Mouse (Mus musculus): ENCODE results near the gene Panx3. TPM values are rescaled to one million over a fixed set of nuclear protein-coding genes. Genes with fewer than 3 reads are reported as not detected.

Gene Panx3
- 0.79 and 3.0 TPM in 2 replicates for polyA plus RNA-seq (2016; fragmentation: Nextera tagmentation; extraction: Ambion mirVana)

- H3K36me3 ChIP-seq: no peaks in the 10 kb centered on the region
- H3K27me3 ChIP-seq: no peaks in the 10 kb centered on the region
- 68% methylated on average over 6 of the region's 6 CpGs for WGBS
- H3K9ac ChIP-seq: no peak within 1 kb of the TSS
- H3K4me3 ChIP-seq: no peak within 1 kb of the TSS
- H3K4me2 ChIP-seq (replicated peaks): no peak within 1 kb of the TSS
- ATAC-seq (ENCODE audit: low FRiP score): no peak
- no peak within 1 kb of the TSS for H3K27ac ChIP-seq
- no peaks in the 10 kb centered on the region for H3K9me3 ChIP-seq (replicated peaks)
- no peaks in the 10 kb centered on the region for H3K4me1 ChIP-seq
Measured at GRCm38 (mm10) chr9:37669115-37669514, at the start of gene Panx3. Gene Panx3, minus strand, starts transcription at chr9:37669235.

GRCm38 (mm10) chr9:37716150-37716549 is 47.1 kb upstream of the Panx3 start, which contains the start of gene Olfr160:
Gene Olfr160, minus strand, starts transcription at chr9:37716250.
- Histone ChIP-seq H3K36me3 (no peaks in the 10 kb centered on the region), H3K27ac (no peak within 1 kb of the TSS), H3K9me3 (replicated peaks) (no peaks in the 10 kb centered on the region), H3K27me3 (no peaks in the 10 kb centered on the region), H3K4me2 (replicated peaks) (no peak within 1 kb of the TSS), H3K4me1 (no peaks in the 10 kb centered on the region), H3K9ac (no peak within 1 kb of the TSS), H3K4me3 (no peak within 1 kb of the TSS)
- WGBS: 94% methylated on average over 1 of the region's 1 CpGs
- no peak for ATAC-seq (ENCODE audit: low FRiP score)

- H3K27me3 ChIP-seq: no peaks in the 10 kb centered on the region
- H3K9ac ChIP-seq: no peak overlapping the region
- no peak overlapping the region for H3K4me3 ChIP-seq
- H3K9me3 ChIP-seq (replicated peaks): no peaks in the 10 kb centered on the region
- H3K36me3 ChIP-seq: no peaks in the 10 kb centered on the region
- no peak overlapping the region for H3K27ac ChIP-seq
- no peaks in the 10 kb centered on the region for H3K4me1 ChIP-seq
- 53% methylated on average over 5 of the region's 5 CpGs for WGBS
- ATAC-seq (ENCODE audit: low FRiP score): no peak
- H3K4me2 ChIP-seq (replicated peaks): no peak overlapping the region
Measured at GRCm38 (mm10) chr9:37689970-37690686, 21.1 kb upstream of the Panx3 start.

GRCm38 (mm10) chr9:37687941-37688303 is 18.9 kb upstream of the Panx3 start:
- 43% methylated on average over 3 of the region's 3 CpGs for WGBS
- H3K9me3 ChIP-seq (replicated peaks): no peaks in the 10 kb centered on the region
- no peak overlapping the region for H3K27ac ChIP-seq
- ATAC-seq (ENCODE audit: low FRiP score): no peak
- no peak overlapping the region for H3K9ac ChIP-seq
- H3K27me3 ChIP-seq: no peaks in the 10 kb centered on the region
- no peaks in the 10 kb centered on the region for H3K36me3 ChIP-seq
- H3K4me1 ChIP-seq: no peaks in the 10 kb centered on the region
- no peak overlapping the region for H3K4me3 ChIP-seq
- H3K4me2 ChIP-seq (replicated peaks): no peak overlapping the region

- H3K36me3 ChIP-seq: no peaks in the 10 kb centered on the region
- no peak overlapping the region for H3K4me3 ChIP-seq
- H3K27ac ChIP-seq: no peak overlapping the region
- no peaks in the 10 kb centered on the region for H3K9me3 ChIP-seq (replicated peaks)
- no peak for ATAC-seq (ENCODE audit: low FRiP score)
- H3K4me2 ChIP-seq (replicated peaks): no peak overlapping the region
- H3K27me3 ChIP-seq: no peaks in the 10 kb centered on the region
- 77% methylated on average over 3 of the region's 3 CpGs for WGBS
- no peaks in the 10 kb centered on the region for H3K4me1 ChIP-seq
- H3K9ac ChIP-seq: no peak overlapping the region
Measured at GRCm38 (mm10) chr9:37687288-37687940, 18.4 kb upstream of the Panx3 start.

- Histone ChIP-seq H3K27me3 (no peaks in the 10 kb centered on the region), H3K36me3 (no peaks in the 10 kb centered on the region), H3K9me3 (replicated peaks) (no peaks in the 10 kb centered on the region), H3K9ac (no peak overlapping the region), H3K4me1 (no peaks in the 10 kb centered on the region), H3K4me3 (no peak overlapping the region), H3K27ac (no peak overlapping the region), H3K4me2 (replicated peaks) (no peak overlapping the region)
- WGBS: 93% methylated on average over 1 of the region's 1 CpGs
- no peak for ATAC-seq (ENCODE audit: low FRiP score)
Measured at GRCm38 (mm10) chr9:37681123-37681522, 12.1 kb upstream of the Panx3 start.

- no peak overlapping the region for H3K4me2 ChIP-seq (replicated peaks)
- no peak overlapping the region for H3K27ac ChIP-seq
- WGBS: 89% methylated on average over 4 of the region's 4 CpGs
- H3K27me3 ChIP-seq: no peaks in the 10 kb centered on the region
- no peaks in the 10 kb centered on the region for H3K4me1 ChIP-seq
- H3K36me3 ChIP-seq: no peaks in the 10 kb centered on the region
- ATAC-seq (ENCODE audit: low FRiP score): no peak
- H3K9ac ChIP-seq: no peak overlapping the region
- no peaks in the 10 kb centered on the region for H3K9me3 ChIP-seq (replicated peaks)
- no peak overlapping the region for H3K4me3 ChIP-seq
Measured at GRCm38 (mm10) chr9:37675287-37675686, 6.3 kb upstream of the Panx3 start.

- Histone ChIP-seq H3K4me2 (replicated peaks) (no peak overlapping the region), H3K9ac (no peak overlapping the region), H3K4me3 (no peak overlapping the region), H3K36me3 (no peaks in the 10 kb centered on the region), H3K27ac (no peak overlapping the region), H3K9me3 (replicated peaks) (no peaks in the 10 kb centered on the region), H3K4me1 (no peaks in the 10 kb centered on the region), H3K27me3 (no peaks in the 10 kb centered on the region)
- no peak for ATAC-seq (ENCODE audit: low FRiP score)
- WGBS: 92% methylated on average over 3 of the region's 3 CpGs
Measured at GRCm38 (mm10) chr9:37670261-37670660, 1.2 kb upstream of the Panx3 start.

- H3K4me3 ChIP-seq: no peak overlapping the region
- no peaks in the 10 kb centered on the region for H3K4me1 ChIP-seq
- 68% methylated on average over 4 of the region's 4 CpGs for WGBS
- H3K9ac ChIP-seq: no peak overlapping the region
- ATAC-seq (ENCODE audit: low FRiP score): no peak
- no peak overlapping the region for H3K4me2 ChIP-seq (replicated peaks)
- no peaks in the 10 kb centered on the region for H3K9me3 ChIP-seq (replicated peaks)
- H3K27me3 ChIP-seq: no peaks in the 10 kb centered on the region
- H3K36me3 ChIP-seq: no peaks in the 10 kb centered on the region
- H3K27ac ChIP-seq: no peak overlapping the region
Measured at GRCm38 (mm10) chr9:37669678-37670077, 643 bp upstream of the Panx3 start.

- Histone ChIP-seq H3K9me3 (replicated peaks) (no peaks in the 10 kb centered on the region), H3K36me3 (no peaks in the 10 kb centered on the region), H3K27me3 (no peaks in the 10 kb centered on the region), H3K9ac (no peak overlapping the region), H3K27ac (no peak overlapping the region), H3K4me2 (replicated peaks) (no peak overlapping the region), H3K4me1 (no peaks in the 10 kb centered on the region), H3K4me3 (no peak overlapping the region)
- ATAC-seq (ENCODE audit: low FRiP score): no peak
- WGBS: 82% methylated on average over 7 of the region's 7 CpGs
Measured at GRCm38 (mm10) chr9:37666045-37666444, 3.0 kb downstream of the Panx3 start.

GRCm38 (mm10) chr9:37664604-37665003 is 4.4 kb downstream of the Panx3 start:
- no peak for ATAC-seq (ENCODE audit: low FRiP score)
- Histone ChIP-seq H3K4me2 (replicated peaks) (no peak overlapping the region), H3K9me3 (replicated peaks) (no peaks in the 10 kb centered on the region), H3K27ac (no peak overlapping the region), H3K9ac (no peak overlapping the region), H3K4me3 (no peak overlapping the region), H3K27me3 (no peaks in the 10 kb centered on the region), H3K36me3 (no peaks in the 10 kb centered on the region), H3K4me1 (no peaks in the 10 kb centered on the region)
- WGBS: 75% methylated on average over 2 of the region's 2 CpGs

GRCm38 (mm10) chr9:37663210-37663609 is 5.8 kb downstream of the Panx3 start:
- H3K9me3 ChIP-seq (replicated peaks): no peaks in the 10 kb centered on the region
- WGBS: 84% methylated on average over 1 of the region's 1 CpGs
- H3K4me2 ChIP-seq (replicated peaks): no peak overlapping the region
- no peak overlapping the region for H3K9ac ChIP-seq
- no peaks in the 10 kb centered on the region for H3K36me3 ChIP-seq
- no peak for ATAC-seq (ENCODE audit: low FRiP score)
- H3K27me3 ChIP-seq: no peaks in the 10 kb centered on the region
- no peak overlapping the region for H3K4me3 ChIP-seq
- H3K4me1 ChIP-seq: no peaks in the 10 kb centered on the region
- H3K27ac ChIP-seq: no peak overlapping the region

GRCm38 (mm10) chr9:37659413-37659812 is 9.6 kb downstream of the Panx3 start:
- ATAC-seq (ENCODE audit: low FRiP score): no peak
- Histone ChIP-seq H3K9ac (no peak overlapping the region), H3K4me3 (no peak overlapping the region), H3K36me3 (peaks cover under 1% of the 10 kb centered on the region), H3K4me1 (peaks cover 19% of the 10 kb centered on the region), H3K27me3 (no peaks in the 10 kb centered on the region), H3K9me3 (replicated peaks) (no peaks in the 10 kb centered on the region), H3K27ac (no peak overlapping the region), H3K4me2 (replicated peaks) (no peak overlapping the region)
- 86% methylated on average over 6 of the region's 6 CpGs for WGBS

Data from hindbrain, embryonic 12.5 days (tissue).